Mouse (Mus musculus) stomach, postnatal 0 days (tissue): Measurements from ENCODE around the gene Tgfbr3.

Experiments used
- CTCF ChIP-seq: IDR thresholded peaks from 2 replicates; pipeline ENCODE4 v1.5.1; 2016; ENCODE audit warnings: antibody characterized with exemption, low read depth, mild to moderate bottlenecking, moderate library complexity
- EP300 ChIP-seq: optimal IDR thresholded peaks from 2 replicates; pipeline ENCODE3; 2016; ENCODE audit warnings: antibody characterized with exemption

- TF ChIP-seq CTCF (no peak), EP300 (no peak)
These were observed 106.7 kb downstream of the Tgfbr3 start for GRCm38 (mm10) chr5:107182721-107183120.
